Mouse (Mus musculus) spleen, adult 2 months (tissue): ENCODE measurements around the gene Mamdc2. TPM values are rescaled to one million over a fixed set of nuclear protein-coding genes. Genes with fewer than 3 reads are reported as not detected.

ENCODE experiments used
- DNase-seq, 2 experiments: peaks; one replicate each; pipeline versions ENCODE4 v3.0.0 to v3.0.0-alpha.2; 2012 to 2021; ENCODE audit warnings: low spot score in 2 of 2, low read depth in 1 of 2
- H3K27ac ChIP-seq: fragments of 200-500 bp; 2 replicates; pipeline ENCODE4 v1.5.1; 2012; ENCODE audit warnings: low read length, inconsistent platforms; ENCODE audit not compliant: insufficient read depth
- H3K27me3 ChIP-seq: fragments of 200-500 bp; 2 replicates; pipeline ENCODE4 v1.6.1; 2012; ENCODE audit warnings: mild to moderate bottlenecking, moderate library complexity, low read length, inconsistent platforms; ENCODE audit not compliant: control insufficient read depth, insufficient read depth
- H3K36me3 ChIP-seq: fragments of 200-500 bp; 2 replicates; pipeline ENCODE4 v1.6.1; 2012; ENCODE audit warnings: mild to moderate bottlenecking, low read length, inconsistent platforms; ENCODE audit not compliant: control insufficient read depth, insufficient read depth
- H3K4me1 ChIP-seq: fragments of 200-500 bp; 2 replicates; pipeline ENCODE4 v1.6.1; 2011; ENCODE audit warnings: inconsistent platforms; ENCODE audit not compliant: control insufficient read depth, insufficient read depth, insufficient read length
- H3K4me3 ChIP-seq: fragments of 200-500 bp; 2 replicates; pipeline ENCODE4 v1.5.1; 2011; ENCODE audit warnings: mild to moderate bottlenecking, inconsistent platforms; ENCODE audit not compliant: insufficient read depth, insufficient read length; ENCODE audit errors: extremely low read depth
- CTCF ChIP-seq: fragments of 200-500 bp; IDR thresholded peaks from 2 replicates; pipeline ENCODE4 v1.5.1; 2011; ENCODE audit warnings: mild to moderate bottlenecking, inconsistent platforms; ENCODE audit not compliant: insufficient read depth, insufficient read length, insufficient replicate concordance; ENCODE audit errors: extremely low read depth
- POLR2A ChIP-seq: fragments of 200-500 bp; IDR thresholded peaks from 2 replicates; pipeline ENCODE4 v1.6.1; 2011; ENCODE audit warnings: low read depth, low read length, inconsistent platforms
- WGBS: fragments of 180-500 bp; shearing (Covaris S2); methylation state at CpG from one replicate; pipeline ENCODE4 v1.1.7; 2018; 5-methylcytosine and 5-hydroxymethylcytosine counted together
- polyA plus RNA-seq: library from polyadenylated mRNA; depleted of rRNA; stranded (reverse); fragments of >200 nt; gene quantifications from 2 replicates; pipeline ENCODE4 v1.2.3, GENCODE M21; 2012

The Mamdc2 gene
- polyA plus RNA-seq, 1 experiment = 0.35 TPM

GRCm38 (mm10) chr19:23467866-23468265 lies 19.6 kb upstream of the Mamdc2 start:
- WGBS = 83% methylated on average over 1 of the region's 1 CpGs

GRCm38 (mm10) chr19:23467011-23467410 lies 18.8 kb upstream of the Mamdc2 start:
- TF ChIP-seq CTCF (no peak), POLR2A (no peak)
- DNase-seq = no peak
- H3K27me3 ChIP-seq = no peaks in the 10 kb centered on the region
- H3K27ac ChIP-seq = no peak overlapping the region
- WGBS = 26% methylated on average over 2 of the region's 2 CpGs
- H3K4me1 ChIP-seq = no peaks in the 10 kb centered on the region
- H3K4me3 ChIP-seq = no peak overlapping the region
- no peaks in the 10 kb centered on the region for H3K36me3 ChIP-seq

More at GRCm38 (mm10) chr19:23467866-23468265, 19.6 kb upstream of the Mamdc2 start:
- H3K4me1 ChIP-seq = no peaks in the 10 kb centered on the region
- no peaks in the 10 kb centered on the region for H3K27me3 ChIP-seq
- no peaks in the 10 kb centered on the region for H3K36me3 ChIP-seq
- TF ChIP-seq POLR2A (no peak), CTCF (no peak)
- no peak overlapping the region for H3K27ac ChIP-seq
- DNase-seq = no peak
- H3K4me3 ChIP-seq = no peak overlapping the region

GRCm38 (mm10) chr19:23457492-23457891 lies 9.2 kb upstream of the Mamdc2 start:
- H3K27me3 ChIP-seq = no peaks in the 10 kb centered on the region
- H3K4me1 ChIP-seq = no peaks in the 10 kb centered on the region
- no peak for DNase-seq
- 58% methylated on average over 4 of the region's 4 CpGs for WGBS
- no peak overlapping the region for H3K4me3 ChIP-seq
- TF ChIP-seq POLR2A = no peak
- TF ChIP-seq CTCF = no peak
- no peaks in the 10 kb centered on the region for H3K36me3 ChIP-seq
- H3K27ac ChIP-seq = no peak overlapping the region

DNA sequence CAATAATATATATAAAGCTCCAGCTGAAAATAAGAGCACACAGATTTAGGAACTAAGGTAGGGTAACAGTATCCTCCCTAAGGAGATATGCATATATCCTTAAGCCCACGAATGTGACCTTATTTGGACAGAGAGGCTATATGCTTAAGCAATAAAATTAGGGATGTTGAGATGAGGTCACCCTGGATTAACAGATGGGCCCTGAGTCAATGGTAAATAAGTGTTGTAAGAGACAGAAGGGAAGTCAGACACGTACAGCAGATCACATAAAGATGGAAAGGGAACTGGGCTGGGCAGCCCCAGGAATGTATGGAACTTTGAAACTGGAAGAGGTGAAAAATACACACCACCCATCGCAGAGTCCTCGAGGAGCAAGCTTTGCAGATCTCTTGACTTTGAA lies 3.1 kb upstream of the Mamdc2 start:
- H3K27me3 ChIP-seq = no peaks in the 10 kb centered on the region
- no peak overlapping the region for H3K4me3 ChIP-seq
- no peak overlapping the region for H3K27ac ChIP-seq
- no peak for DNase-seq
- 58% methylated on average over 4 of the region's 4 CpGs for WGBS
- H3K36me3 ChIP-seq = no peaks in the 10 kb centered on the region
- TF ChIP-seq POLR2A (no peak), CTCF (no peak)
- H3K4me1 ChIP-seq = peaks cover 8% of the 10 kb centered on the region

DNA sequence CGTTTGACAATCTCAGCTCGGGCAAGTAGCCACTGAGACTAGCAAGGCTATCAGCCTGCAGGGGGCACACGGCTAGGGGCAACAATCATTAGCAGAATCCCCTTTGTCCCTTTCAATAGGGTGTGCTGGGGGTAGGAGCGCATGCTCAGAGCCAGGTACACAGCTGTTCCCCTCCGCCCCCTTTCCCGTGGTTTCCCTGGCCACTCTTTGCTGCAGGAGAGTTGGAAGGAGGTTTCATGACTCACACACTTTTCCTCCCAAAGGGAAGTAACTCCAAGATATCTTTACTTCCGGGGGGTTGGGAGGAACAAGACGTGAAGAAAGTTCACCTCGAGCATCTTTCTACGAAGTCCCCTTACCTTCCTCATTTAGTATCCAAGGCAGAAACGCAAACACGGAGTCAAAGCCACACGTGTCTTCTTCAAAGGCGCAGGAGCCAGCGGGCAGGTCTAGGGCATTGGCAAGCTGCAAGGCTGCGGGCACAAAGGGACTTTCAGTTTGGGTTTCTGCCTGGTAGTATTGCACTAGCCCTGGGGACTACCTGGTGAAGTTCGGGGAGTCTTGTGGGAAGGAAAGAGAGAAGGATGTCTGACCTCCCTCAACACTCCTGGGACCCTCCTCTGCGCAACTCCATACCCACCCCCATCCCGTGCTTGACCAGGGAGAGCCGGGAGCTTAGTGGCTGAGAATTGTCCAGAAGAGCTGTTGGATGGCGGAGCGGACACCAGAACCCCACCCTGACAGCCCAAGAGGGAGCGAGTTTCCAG lies 838 bp downstream of the Mamdc2 start:
- Histone ChIP-seq H3K4me1 (peaks cover 8% of the 10 kb centered on the region), H3K27me3 (no peaks in the 10 kb centered on the region), H3K4me3 (peak overlapping the region; percentile 50; the same call in 1 of the 2 replicates), H3K27ac (no peak overlapping the region), H3K36me3 (no peaks in the 10 kb centered on the region)
- DNase-seq = no peak
- 4% methylated on average over 23 of the region's 23 CpGs for WGBS
- no peak for TF ChIP-seq POLR2A
- TF ChIP-seq CTCF = no peak

- TF ChIP-seq CTCF (no peak), POLR2A (no peak)
- WGBS = 19% methylated on average over 7 of the region's 7 CpGs
- H3K4me1 ChIP-seq = peaks cover 8% of the 10 kb centered on the region
Measured at GRCm38 (mm10) chr19:23444910-23445845, 3.1 kb downstream of the Mamdc2 start.

More at GRCm38 (mm10) chr19:23444910-23445845, 3.1 kb downstream of the Mamdc2 start:
- Histone ChIP-seq H3K27me3 (no peaks in the 10 kb centered on the region), H3K36me3 (no peaks in the 10 kb centered on the region), H3K27ac (no peak overlapping the region; the same call in 1 of the 2 replicates), H3K4me3 (no peak overlapping the region)
- no peak for DNase-seq
